Mouse (Mus musculus) left cerebral cortex, adult 11 months (tissue): ENCODE data around the gene Tas2r116.

Experiments used
- DNase-seq: peaks from one replicate; pipeline ENCODE4 v3.0.0; 2022; ENCODE audit warnings: low spot score

Gene Tas2r116

DNA sequence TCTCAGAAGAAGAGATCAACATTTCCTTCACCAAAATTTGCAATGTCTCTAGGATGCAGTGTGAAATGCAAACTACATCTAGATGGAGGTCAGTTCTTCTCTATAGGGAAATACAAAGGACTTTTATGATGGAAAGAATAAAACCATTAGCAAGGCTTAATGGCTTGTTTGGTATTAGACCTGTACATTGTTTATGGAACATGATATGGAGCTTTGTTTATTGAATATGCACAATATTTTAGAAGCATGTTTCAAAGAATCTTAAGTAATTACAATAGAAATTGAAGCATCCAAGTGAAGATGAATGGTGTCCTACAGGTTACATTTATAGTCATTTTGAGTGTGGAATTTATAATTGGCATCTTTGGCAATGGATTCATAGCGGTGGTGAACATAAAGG is at the start of gene Tas2r116:
Gene Tas2r116, plus strand, starts transcription at position 301 of the 400 bp plus-strand sequence.
- DNase-seq, result no peak

DNA sequence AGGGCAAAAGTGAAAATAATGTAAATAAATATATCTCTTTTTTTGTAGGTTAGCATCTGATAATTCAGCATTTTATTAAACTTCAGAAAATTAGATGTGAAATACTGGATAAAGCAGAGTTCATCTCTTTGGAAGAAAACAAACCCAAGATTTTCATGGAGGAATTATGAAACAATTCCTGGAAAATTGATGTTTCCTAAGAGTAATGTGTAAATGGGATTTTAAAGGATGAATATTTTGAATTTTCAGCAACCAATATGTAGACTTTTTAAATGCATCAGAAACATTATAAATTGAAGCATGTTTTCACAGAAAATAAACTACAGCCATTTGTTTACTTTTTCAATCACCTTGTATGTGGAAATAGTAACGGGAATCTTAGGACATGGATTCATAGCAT is 8.4 kb upstream of the Tas2r116 start, which contains the start of gene Tas2r123:
Gene Tas2r123, plus strand, starts transcription at position 301 of the 400 bp plus-strand sequence.
- no peak for DNase-seq

GRCm38 (mm10) chr6:132867708-132868107 is 12.5 kb downstream of the Tas2r116 start, which contains the start of gene Tas2r110:
Gene Tas2r110, plus strand, starts transcription at chr6:132868008.
- no peak for DNase-seq

- DNase-seq, result no peak
Measured at GRCm38 (mm10) chr6:132892711-132893110, 37.5 kb downstream of the Tas2r116 start, which contains the start of gene Tas2r113. Gene Tas2r113, plus strand, starts transcription at chr6:132893011.
